Mouse (Mus musculus) erythroblast, embryonic 14.5 days (primary cell): Measurements from ENCODE around the gene Flad1. TPM values are rescaled to one million over a fixed set of nuclear protein-coding genes. Genes with fewer than 3 reads are reported as not detected.

ENCODE experiments used
- H3K27me3 ChIP-seq: 2 replicates; pipeline ENCODE4 v1.6.1; 2012; ENCODE audit warnings: inconsistent platforms; ENCODE audit not compliant: control insufficient read depth
- H3K36me3 ChIP-seq: 2 replicates; pipeline ENCODE4 v1.6.1; 2012; ENCODE audit warnings: mild to moderate bottlenecking, inconsistent platforms; ENCODE audit not compliant: control insufficient read depth
- H3K4me1 ChIP-seq: 2 replicates; pipeline ENCODE4 v1.6.1; 2012; ENCODE audit warnings: inconsistent platforms; ENCODE audit not compliant: control insufficient read depth
- H3K4me3 ChIP-seq: replicated peaks from 2 replicates; pipeline ENCODE3; 2012; ENCODE audit warnings: moderate library complexity, mild to moderate bottlenecking, inconsistent platforms
- H3K9me3 ChIP-seq: 2 replicates; pipeline ENCODE4 v1.6.1; 2012; ENCODE audit warnings: low read length, inconsistent platforms, mixed read lengths; ENCODE audit not compliant: control insufficient read depth
- GATA1 ChIP-seq: IDR thresholded peaks from 2 replicates; pipeline ENCODE4 v1.6.1; 2012; ENCODE audit warnings: low read length, inconsistent platforms, mixed read lengths
- TAL1 ChIP-seq: IDR thresholded peaks from 3 replicates; pipeline ENCODE4 v1.6.1; 2012; ENCODE audit warnings: low read length, inconsistent platforms, mixed read lengths
- polyA plus RNA-seq: library from polyadenylated mRNA; stranded (reverse); fragments of >175 nt; gene quantifications from 2 replicates; pipeline ENCODE4 v1.2.3, GENCODE M21; 2012

Gene Flad1
- polyA plus RNA-seq, 1 experiment: 1.3 TPM

GRCm38 (mm10) chr3:89425876-89426275 lies 14.2 kb upstream of the Flad1 start:
- no peaks in the 10 kb centered on the region for H3K27me3 ChIP-seq
- peaks cover 81% of the 10 kb centered on the region for H3K36me3 ChIP-seq
- TF ChIP-seq GATA1: 0 out of 2 replicates have a peak, but pooled peaks have one; percentile 8
- peak; percentile 55; the same call in 2 of the 3 replicates for TF ChIP-seq TAL1
- peaks cover 84% of the 10 kb centered on the region for H3K4me1 ChIP-seq
- H3K4me3 ChIP-seq: peak overlapping the region; percentile 55
- H3K9me3 ChIP-seq: no peaks in the 10 kb centered on the region

DNA sequence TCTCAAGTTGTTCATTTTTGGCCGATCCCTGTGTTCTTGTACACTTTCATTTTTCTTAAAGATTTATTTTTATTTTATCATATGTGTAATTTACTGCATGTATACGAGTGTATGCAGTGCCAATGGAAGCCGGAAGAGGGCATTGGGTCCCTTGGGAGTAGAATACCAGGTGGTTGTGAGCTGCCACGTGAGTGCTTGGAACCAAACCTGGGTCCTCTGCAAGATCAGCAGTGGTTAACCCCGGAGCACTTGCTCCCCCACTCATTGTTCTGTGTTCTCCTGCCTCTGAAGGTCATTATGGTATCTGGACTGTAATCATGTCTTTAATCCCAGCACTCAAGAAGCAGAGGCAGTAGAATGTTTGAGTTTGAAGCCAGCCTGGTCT lies 13.5 kb upstream of the Flad1 start:
- Histone ChIP-seq H3K4me3 (peak overlapping the region; percentile 55), H3K36me3 (peaks cover 85% of the 10 kb centered on the region), H3K4me1 (peaks cover 82% of the 10 kb centered on the region), H3K9me3 (no peaks in the 10 kb centered on the region), H3K27me3 (no peaks in the 10 kb centered on the region)
- TF ChIP-seq GATA1 (no peak), TAL1 (no peak)

- H3K36me3 ChIP-seq: peaks cover 82% of the 10 kb centered on the region
- peak overlapping the region; percentile 55 for H3K4me3 ChIP-seq
- TF ChIP-seq TAL1 (no peak), GATA1 (no peak)
- H3K9me3 ChIP-seq: no peaks in the 10 kb centered on the region
- no peaks in the 10 kb centered on the region for H3K27me3 ChIP-seq
- peaks cover 83% of the 10 kb centered on the region for H3K4me1 ChIP-seq
Observed at GRCm38 (mm10) chr3:89424416-89425140, 12.9 kb upstream of the Flad1 start.

DNA sequence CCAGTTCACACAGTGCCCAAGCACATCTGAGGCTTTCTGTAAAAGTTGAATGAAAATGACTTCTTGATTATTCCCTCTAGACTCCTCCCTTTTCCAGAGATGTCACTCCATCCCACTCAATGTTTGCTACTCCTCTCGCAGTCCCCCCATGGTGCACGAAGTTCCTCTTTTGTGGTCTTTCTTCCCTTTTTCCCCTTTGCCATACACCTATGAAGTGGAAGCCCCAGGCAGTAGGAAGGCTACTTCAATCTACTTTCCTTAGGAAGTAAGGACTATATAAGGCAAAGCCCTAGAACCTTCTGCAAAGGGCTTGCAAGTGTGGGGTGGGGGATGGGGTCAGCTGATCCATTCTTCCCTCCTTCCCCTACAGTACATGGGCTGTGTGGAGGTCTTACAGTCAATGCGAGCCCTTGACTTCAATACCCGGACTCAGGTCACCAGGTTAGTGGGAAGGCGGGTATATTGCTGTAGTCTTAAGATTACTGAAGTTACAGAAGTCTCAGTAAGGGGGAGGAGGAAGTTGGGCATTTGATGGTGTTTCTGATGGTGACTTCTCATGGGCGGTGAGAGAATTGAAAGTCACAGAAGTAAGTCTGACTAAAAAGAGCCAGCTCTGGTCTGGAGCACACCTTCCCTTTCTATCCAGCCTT lies 11.0 kb upstream of the Flad1 start:
- H3K36me3 ChIP-seq: peaks cover 66% of the 10 kb centered on the region

DNA sequence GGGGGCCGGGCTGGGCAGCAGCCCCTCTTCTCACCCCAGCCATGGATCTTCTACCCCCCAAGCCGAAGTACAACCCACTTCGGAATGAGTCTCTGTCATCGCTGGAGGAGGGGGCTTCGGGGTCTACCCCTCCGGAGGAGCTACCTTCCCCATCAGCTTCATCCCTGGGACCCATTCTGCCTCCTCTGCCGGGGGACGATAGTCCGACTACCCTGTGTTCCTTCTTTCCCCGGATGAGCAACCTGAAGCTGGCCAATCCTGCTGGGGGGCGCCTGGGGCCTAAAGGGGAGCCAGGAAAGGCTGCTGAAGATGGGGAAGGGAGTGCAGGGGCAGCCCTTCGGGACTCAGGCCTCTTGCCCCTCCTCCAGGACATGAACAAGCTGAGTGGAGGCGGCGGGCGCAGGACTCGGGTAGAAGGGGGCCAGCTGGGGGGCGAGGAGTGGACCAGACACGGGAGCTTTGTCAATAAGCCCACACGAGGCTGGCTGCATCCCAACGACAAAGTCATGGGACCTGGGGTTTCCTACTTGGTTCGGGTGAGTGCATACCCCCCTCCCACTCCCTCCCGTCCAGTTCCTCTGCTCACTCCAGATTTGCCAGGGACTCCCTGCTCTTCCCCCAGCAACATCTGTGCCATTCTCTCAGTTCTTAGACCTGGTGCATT lies 10.3 kb upstream of the Flad1 start:
- Histone ChIP-seq H3K9me3 (no peaks in the 10 kb centered on the region), H3K36me3 (peaks cover 58% of the 10 kb centered on the region), H3K4me3 (peak overlapping the region; percentile 71), H3K4me1 (peaks cover 84% of the 10 kb centered on the region), H3K27me3 (no peaks in the 10 kb centered on the region)
- TF ChIP-seq GATA1: no peak
- no peak for TF ChIP-seq TAL1

More for the DNA sequence above, 11.0 kb upstream of the Flad1 start:
- Histone ChIP-seq H3K4me1 (peaks cover 86% of the 10 kb centered on the region), H3K4me3 (peak overlapping the region; percentile 71), H3K27me3 (no peaks in the 10 kb centered on the region), H3K9me3 (no peaks in the 10 kb centered on the region)
- no peak for TF ChIP-seq TAL1
- TF ChIP-seq GATA1: no peak

GRCm38 (mm10) chr3:89421002-89421774 lies 9.5 kb upstream of the Flad1 start:
- peaks cover 58% of the 10 kb centered on the region for H3K36me3 ChIP-seq

GRCm38 (mm10) chr3:89420421-89420820 lies 8.8 kb upstream of the Flad1 start:
- H3K36me3 ChIP-seq: peaks cover 58% of the 10 kb centered on the region
- H3K4me1 ChIP-seq: peaks cover 80% of the 10 kb centered on the region
- H3K9me3 ChIP-seq: no peaks in the 10 kb centered on the region
- H3K4me3 ChIP-seq: peak overlapping the region; percentile 71
- H3K27me3 ChIP-seq: no peaks in the 10 kb centered on the region
- TF ChIP-seq TAL1 (no peak), GATA1 (no peak)

More at GRCm38 (mm10) chr3:89421002-89421774, 9.5 kb upstream of the Flad1 start:
- H3K9me3 ChIP-seq: no peaks in the 10 kb centered on the region
- peak overlapping the region; percentile 71 for H3K4me3 ChIP-seq
- H3K27me3 ChIP-seq: no peaks in the 10 kb centered on the region
- peaks cover 84% of the 10 kb centered on the region for H3K4me1 ChIP-seq
- TF ChIP-seq GATA1: no peak

DNA sequence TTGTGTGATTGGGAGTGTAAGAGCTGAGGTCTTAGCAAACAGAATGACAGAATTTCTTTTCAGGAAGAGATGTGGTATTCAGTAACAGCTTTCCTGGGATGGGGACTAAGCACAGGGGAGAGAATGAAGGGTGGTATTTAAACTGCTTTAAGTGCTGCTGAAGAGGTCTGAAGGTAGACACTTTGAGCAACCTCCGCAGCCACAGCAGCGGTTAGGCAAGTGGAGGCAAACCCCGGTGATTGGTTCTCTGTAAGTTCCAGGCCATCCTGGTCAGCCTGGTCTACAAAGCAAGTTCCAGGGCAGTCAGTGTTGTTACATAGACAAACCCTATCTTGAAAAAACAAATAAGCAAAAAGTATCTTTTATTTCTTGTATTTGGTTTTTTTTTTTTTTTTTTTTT lies 8.3 kb upstream of the Flad1 start:
- H3K4me1 ChIP-seq: peaks cover 75% of the 10 kb centered on the region
- TF ChIP-seq GATA1 (no peak), TAL1 (no peak)

DNA sequence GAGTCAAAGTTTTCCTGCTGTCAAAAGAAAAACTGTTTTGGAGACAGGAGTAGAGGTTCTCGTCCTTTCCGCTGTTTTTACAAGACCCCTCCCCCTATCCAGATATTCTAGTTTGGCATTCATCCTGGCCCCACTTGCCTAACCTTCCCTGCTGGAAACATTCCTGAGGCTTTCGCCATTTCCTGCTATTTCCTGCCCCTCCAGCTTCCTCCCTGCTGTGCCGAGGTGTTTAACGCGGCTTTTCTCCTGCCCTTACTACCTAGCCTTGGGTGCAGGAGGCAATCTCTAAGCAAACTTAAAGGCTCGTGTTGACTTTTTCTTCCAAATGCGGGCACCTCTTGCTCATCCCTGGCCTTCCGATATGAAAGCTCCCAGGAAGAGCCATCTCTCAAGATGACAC lies 7.9 kb upstream of the Flad1 start:
- peaks cover 71% of the 10 kb centered on the region for H3K4me1 ChIP-seq

More for the DNA sequence above, 8.3 kb upstream of the Flad1 start:
- Histone ChIP-seq H3K9me3 (peaks cover under 1% of the 10 kb centered on the region), H3K4me3 (peak overlapping the region; percentile 96), H3K27me3 (no peaks in the 10 kb centered on the region), H3K36me3 (peaks cover 58% of the 10 kb centered on the region)

More for the DNA sequence above, 7.9 kb upstream of the Flad1 start:
- Histone ChIP-seq H3K36me3 (peaks cover 58% of the 10 kb centered on the region), H3K4me3 (peak overlapping the region; percentile 96), H3K27me3 (no peaks in the 10 kb centered on the region), H3K9me3 (peaks cover 3% of the 10 kb centered on the region)
- TF ChIP-seq TAL1 (no peak), GATA1 (no peak)
